Mouse (Mus musculus) brain, embryonic 14.5 days (tissue): ENCODE results near the gene Gm45717.

Experiments
- CTCF ChIP-seq: fragments of 200-500 bp; IDR thresholded peaks from 2 replicates; pipeline ENCODE4 v1.5.1; 2012; ENCODE audit warnings: inconsistent platforms, mild to moderate bottlenecking, moderate library complexity, borderline replicate concordance; ENCODE audit not compliant: insufficient read depth, insufficient read length; ENCODE audit errors: extremely low read depth
- POLR2A ChIP-seq: fragments of 200-500 bp; IDR thresholded peaks from 2 replicates; pipeline ENCODE4 v1.6.1; 2012; ENCODE audit warnings: mild to moderate bottlenecking, inconsistent platforms, borderline replicate concordance; ENCODE audit not compliant: poor library complexity, insufficient read depth, insufficient read length, severe bottlenecking; ENCODE audit errors: extremely low read depth

GRCm38 (mm10) chr7:140908634-140909107 is 47.1 kb downstream of the Gm45717 start:
- TF ChIP-seq CTCF (peak; percentile 86), POLR2A (no peak)
